Mouse (Mus musculus) neural tube, embryonic 11.5 days (tissue): Measurements from ENCODE around the gene Apex2. TPM values are rescaled to one million over a fixed set of nuclear protein-coding genes. Genes with fewer than 3 reads are reported as not detected.

Source experiments
- ATAC-seq: fragments of 200-750 bp; cut with Nextera tagmentation; 2 replicates; pipeline ENCODE4 v1.8.0; 2017; ENCODE audit warnings: moderate number of reproducible peaks, mild to moderate bottlenecking, moderate TSS enrichment, moderate library complexity; ENCODE audit not compliant: insufficient read depth, low FRiP score, low TSS enrichment
- DNase-seq: peaks from one replicate; pipeline ENCODE4 v3.0.0-alpha.2; 2015; ENCODE audit warnings: low spot score
- H3K27ac ChIP-seq: fragments of 300-500 bp; sonication (generic); 2 replicates; pipeline ENCODE4 v1.5.1; 2014; ENCODE audit warnings: low read depth, mild to moderate bottlenecking, low read length
- H3K27me3 ChIP-seq: fragments of 300-500 bp; sonication (generic); 2 replicates; pipeline ENCODE4 v1.6.1; 2014; ENCODE audit warnings: mild to moderate bottlenecking, low read length, mixed read lengths; ENCODE audit not compliant: control insufficient read depth, insufficient read depth
- H3K36me3 ChIP-seq: fragments of 300-500 bp; sonication (generic); 2 replicates; pipeline ENCODE4 v1.6.1; 2014; ENCODE audit warnings: mild to moderate bottlenecking, low read length, moderate library complexity, mixed read lengths; ENCODE audit not compliant: control insufficient read depth, insufficient read depth
- H3K4me1 ChIP-seq: fragments of 300-500 bp; sonication (generic); 2 replicates; pipeline ENCODE4 v1.6.1; 2014; ENCODE audit warnings: low read length, mixed read lengths; ENCODE audit not compliant: control insufficient read depth, insufficient read depth
- H3K4me2 ChIP-seq: fragments of 300-500 bp; sonication (generic); 2 replicates; pipeline ENCODE4 v1.6.1; 2014; ENCODE audit warnings: low read depth, mild to moderate bottlenecking, moderate library complexity
- H3K4me3 ChIP-seq: fragments of 300-500 bp; sonication (generic); 2 replicates; pipeline ENCODE4 v1.5.1; 2014; ENCODE audit warnings: low read depth, low read length
- H3K9ac ChIP-seq: fragments of 300-500 bp; sonication (generic); 2 replicates; pipeline ENCODE4 v1.6.1; 2014; ENCODE audit warnings: mild to moderate bottlenecking, low read length
- H3K9me3 ChIP-seq: fragments of 300-500 bp; sonication (generic); 2 replicates; pipeline ENCODE4 v1.6.1; 2016; ENCODE audit warnings: low read length; ENCODE audit not compliant: control insufficient read depth
- WGBS: fragments of 180-500 bp; shearing (Covaris S2); extraction: QIAGEN DNeasy Blood & Tissue Kit; methylation state at CpG from one replicate; pipeline ENCODE4 v1.1.7; 2014; 5-methylcytosine and 5-hydroxymethylcytosine counted together
- microRNA-seq: library from miRNA; unstranded; fragments of <30 nt; microRNA quantifications from one replicate; pipeline ENCODE4, GENCODE M21; 2016
- polyA plus RNA-seq: library from polyadenylated mRNA; unstranded; fragments of >200 nt; fragmentation: Nextera tagmentation; extraction: Ambion mirVana; gene quantifications from 2 replicates; pipeline ENCODE4 v1.2.1, GENCODE M21; 2014

Apex2 gene
- polyA plus RNA-seq, 1 experiment from 2014 or later, result 27.3 TPM

GRCm38 (mm10) chrX:150471416-150471815 is 118.3 kb downstream of the Apex2 start:
- WGBS, result 62% methylated on average over 1 of the region's 1 CpGs
- no peak for ATAC-seq

More at GRCm38 (mm10) chrX:150471416-150471815, 118.3 kb downstream of the Apex2 start:
- no peak for DNase-seq
- Histone ChIP-seq H3K27me3 (no peaks in the 10 kb centered on the region), H3K9ac (no peak overlapping the region), H3K9me3 (no peaks in the 10 kb centered on the region), H3K4me2 (no peak overlapping the region), H3K27ac (no peak overlapping the region), H3K4me3 (no peak overlapping the region), H3K4me1 (no peaks in the 10 kb centered on the region), H3K36me3 (no peaks in the 10 kb centered on the region)

Small RNA genes lying within 50 kb of the gene (microRNA-seq; reads per million reads assigned to microRNA genes)
- not detected for gene Mir3620

Other genes starting within 250 kb of the Apex2 start
- 46.0 and 48.0 TPM in 2 replicates for gene Tmem29, start 130.7 kb downstream of the Apex2 start, polyA plus RNA-seq
- 42.5 and 44.0 TPM in 2 replicates for gene Alas2, start 42.5 kb downstream of the Apex2 start, polyA plus RNA-seq
- gene Pfkfb1, start 1.6 kb downstream of the Apex2 start, polyA plus RNA-seq, result 6.6 and 8.0 TPM in 2 replicates
- gene Tro, start 67.7 kb upstream of the Apex2 start, polyA plus RNA-seq, result 48.0 and 55.2 TPM in 2 replicates
- 381 and 400 TPM in 2 replicates for gene Maged2, start 224.5 kb upstream of the Apex2 start, polyA plus RNA-seq